Mouse (Mus musculus) cerebellum, adult 9-10 months (tissue): Measurements from ENCODE around the gene Abcb9.
"Not testable (repeated sequence)": the region's sequence is repeated elsewhere in the genome, so short reads cannot be mapped to it uniquely, and the experiment has no call there.

Source experiments
- DNase-seq: peaks from one replicate; pipeline ENCODE4 v3.0.0; 2022

Abcb9 gene

DNA sequence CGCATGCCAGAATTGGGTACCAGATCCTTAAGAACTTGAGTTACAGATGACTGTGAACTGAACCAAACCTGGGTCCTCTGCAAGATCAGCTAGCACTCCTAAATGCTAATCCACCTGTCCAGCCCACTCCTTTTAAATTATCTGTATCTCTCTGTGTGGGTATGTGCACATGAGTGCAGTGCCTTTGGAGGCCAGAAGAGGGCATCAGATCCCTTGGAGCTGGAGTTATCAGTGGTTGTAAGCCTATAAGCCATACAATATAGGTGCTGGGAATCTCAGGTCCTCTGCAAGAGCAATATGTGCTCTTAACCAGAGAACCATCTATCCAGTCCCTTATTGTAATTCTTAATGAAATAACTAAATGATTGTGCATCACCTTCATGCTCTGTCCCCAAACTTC is 39.4 kb downstream of the Abcb9 start:
- DNase-seq = no peak

DNA sequence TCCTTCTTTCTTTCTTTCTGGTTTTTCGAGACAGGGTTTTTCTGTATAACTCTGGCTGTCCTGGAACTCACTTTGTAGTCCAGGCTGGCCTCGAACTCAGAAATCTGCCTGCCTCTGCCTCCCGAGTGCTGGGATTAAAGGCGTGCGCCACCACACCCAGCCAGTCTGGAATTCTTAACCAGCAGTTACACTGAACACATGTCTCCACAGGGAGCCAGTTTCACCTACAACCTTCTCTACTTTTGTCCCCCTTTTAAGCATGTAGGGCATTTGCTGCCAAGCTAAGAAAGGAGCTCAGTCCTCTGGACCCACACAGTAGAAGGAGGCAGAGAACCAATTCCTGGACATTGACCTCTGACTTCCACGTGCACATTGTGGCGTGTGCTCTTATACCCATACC is 43.0 kb downstream of the Abcb9 start:
- not testable (repeated sequence) for DNase-seq

DNA sequence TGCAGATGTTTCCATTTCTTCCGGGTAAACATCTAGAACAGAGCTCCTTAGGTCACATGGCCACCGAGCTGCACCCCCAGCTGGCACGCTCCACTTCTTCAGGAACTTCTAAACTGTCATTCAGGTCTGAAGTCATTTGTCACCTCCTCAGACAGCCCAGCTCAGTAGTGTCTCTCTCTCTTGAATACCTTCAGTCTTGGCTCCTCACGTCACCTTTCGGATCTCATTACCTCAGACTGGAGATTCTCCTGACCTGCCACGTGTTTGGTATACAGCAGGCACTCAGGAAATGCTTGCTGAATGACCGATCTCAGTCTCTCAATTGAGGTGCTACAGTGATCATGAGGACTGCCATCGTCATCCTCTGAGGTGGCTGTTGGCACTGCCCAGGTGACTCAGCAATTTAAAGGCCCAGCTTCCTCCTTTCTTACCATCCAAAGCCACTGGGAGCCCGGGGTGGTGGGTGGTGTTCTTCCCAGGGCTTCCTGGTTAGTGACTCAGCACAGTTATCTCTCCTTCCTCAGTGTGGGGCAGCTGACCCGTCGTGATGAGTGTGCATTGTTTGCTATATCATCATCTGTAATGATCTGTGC is 43.6 kb downstream of the Abcb9 start:
- no peak for DNase-seq

- no peak for DNase-seq
These were observed 45.2 kb downstream of the Abcb9 start for GRCm38 (mm10) chr5:124050095-124051050.

- DNase-seq = no peak
These were observed 46.2 kb downstream of the Abcb9 start for GRCm38 (mm10) chr5:124049249-124050045.

- no peak for DNase-seq
These were observed 48.7 kb downstream of the Abcb9 start for GRCm38 (mm10) chr5:124046741-124047401.

DNA sequence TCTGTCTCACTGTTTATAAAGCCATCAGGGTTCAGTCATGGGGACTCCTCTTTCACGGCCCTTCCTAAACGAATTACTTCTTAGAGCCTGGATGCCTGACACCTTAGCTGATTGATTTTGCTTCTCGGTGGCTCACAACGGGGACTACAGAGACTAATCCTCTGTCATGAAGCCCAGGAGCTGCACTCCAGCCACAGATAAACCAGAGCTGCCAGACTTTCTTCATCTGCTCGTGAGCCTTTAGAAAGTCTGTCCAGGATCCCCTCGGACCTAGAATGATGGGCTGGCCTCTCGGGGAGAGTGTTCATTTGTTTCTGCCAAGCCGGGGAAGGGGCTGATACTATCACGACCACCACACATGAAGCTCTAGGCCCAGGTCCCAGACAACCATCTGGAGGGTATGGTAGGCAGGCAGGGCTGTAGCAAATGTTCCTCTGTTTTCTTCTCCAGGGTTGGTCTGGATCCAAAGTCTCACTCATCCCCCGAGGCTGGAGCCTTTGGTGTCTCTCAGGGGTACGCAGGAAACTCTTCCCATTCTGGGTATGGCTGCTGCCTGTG is 50.1 kb downstream of the Abcb9 start:
- DNase-seq = no peak

GRCm38 (mm10) chr5:124043999-124044398 is 51.6 kb downstream of the Abcb9 start:
- DNase-seq = no peak

DNA sequence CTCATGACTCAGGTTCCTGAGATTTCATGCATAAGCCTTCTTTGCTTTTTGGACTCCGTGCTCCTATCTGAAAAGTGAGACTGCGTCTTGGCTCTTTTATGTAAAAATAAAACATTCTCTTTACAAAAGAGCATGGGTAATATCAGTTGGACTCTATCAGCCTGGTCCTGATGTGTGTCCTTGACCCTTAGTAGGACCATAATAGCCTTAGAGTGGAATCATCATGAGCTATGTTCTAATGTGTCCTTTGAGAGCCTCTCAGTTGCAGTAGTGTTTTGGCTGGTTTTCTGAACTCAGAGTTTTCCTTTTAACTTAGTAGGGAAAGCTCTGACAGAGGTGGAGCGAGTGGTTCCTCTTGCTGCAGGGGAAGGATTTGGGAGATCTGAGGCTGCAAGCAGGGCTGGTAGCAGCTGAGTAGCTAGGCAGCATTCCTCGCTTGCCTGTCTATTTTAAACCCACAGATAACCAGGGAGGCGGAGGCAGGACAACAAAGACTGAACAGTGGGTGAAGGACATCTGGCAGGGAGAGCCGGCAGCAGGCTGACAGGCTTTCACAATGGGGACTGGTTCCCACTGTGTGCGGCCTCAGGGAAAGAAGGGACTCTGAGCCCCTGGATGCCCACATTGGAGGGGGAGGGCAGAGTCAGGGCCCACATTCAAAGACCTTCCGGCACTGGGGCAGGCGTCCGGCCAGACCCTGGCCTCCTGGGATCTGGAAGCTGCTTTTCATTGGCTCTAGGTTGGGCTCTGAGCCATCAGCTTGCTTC is 52.2 kb downstream of the Abcb9 start:
- no peak for DNase-seq

GRCm38 (mm10) chr5:124041097-124041496 is 54.5 kb downstream of the Abcb9 start:
- no peak for DNase-seq

GRCm38 (mm10) chr5:124039602-124040001 is 56.0 kb downstream of the Abcb9 start:
- DNase-seq = no peak

DNA sequence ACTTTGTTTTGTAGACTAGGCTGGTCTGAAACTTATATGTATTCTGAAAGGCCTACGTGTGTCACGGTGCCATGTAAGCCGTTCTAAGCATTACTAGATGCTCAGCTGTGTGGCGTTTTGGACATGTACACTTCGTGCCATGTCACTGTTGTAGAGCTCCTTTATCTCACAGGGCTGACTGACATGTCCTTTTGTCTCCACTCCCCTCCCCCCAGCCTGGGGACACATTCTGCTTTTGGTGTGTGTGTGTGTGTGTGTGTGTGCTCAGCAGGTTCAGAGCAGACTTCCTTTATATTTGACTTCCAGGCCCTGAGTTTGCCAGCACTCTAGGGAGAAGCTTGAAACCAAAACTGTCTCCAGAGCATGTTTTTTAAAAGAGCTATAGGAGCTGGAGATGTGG is 58.8 kb downstream of the Abcb9 start:
- no peak for DNase-seq

DNA sequence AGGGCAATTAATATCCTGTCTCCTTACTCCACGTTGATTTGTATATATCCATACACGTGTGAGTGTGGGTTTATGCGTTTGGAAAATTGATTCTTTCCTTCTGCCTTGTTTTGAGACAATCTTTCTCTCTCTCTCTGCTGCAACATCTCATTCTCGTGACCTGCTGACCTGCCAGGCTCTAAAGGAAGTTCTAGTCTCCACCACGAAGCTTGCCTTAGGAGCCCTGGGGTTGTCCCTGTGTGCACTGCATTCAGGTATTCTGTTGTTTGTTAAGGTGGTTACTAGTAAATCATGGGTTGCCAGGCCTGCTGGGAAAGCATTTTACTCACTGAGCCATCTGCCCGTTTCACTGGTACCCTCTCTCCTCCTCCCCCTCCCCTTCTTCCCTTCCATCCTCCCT is 59.3 kb downstream of the Abcb9 start:
- DNase-seq = no peak

- no peak for DNase-seq
These were observed 59.8 kb downstream of the Abcb9 start for GRCm38 (mm10) chr5:124035806-124036205.

GRCm38 (mm10) chr5:124035406-124035805 is 60.2 kb downstream of the Abcb9 start:
- no peak for DNase-seq

DNA sequence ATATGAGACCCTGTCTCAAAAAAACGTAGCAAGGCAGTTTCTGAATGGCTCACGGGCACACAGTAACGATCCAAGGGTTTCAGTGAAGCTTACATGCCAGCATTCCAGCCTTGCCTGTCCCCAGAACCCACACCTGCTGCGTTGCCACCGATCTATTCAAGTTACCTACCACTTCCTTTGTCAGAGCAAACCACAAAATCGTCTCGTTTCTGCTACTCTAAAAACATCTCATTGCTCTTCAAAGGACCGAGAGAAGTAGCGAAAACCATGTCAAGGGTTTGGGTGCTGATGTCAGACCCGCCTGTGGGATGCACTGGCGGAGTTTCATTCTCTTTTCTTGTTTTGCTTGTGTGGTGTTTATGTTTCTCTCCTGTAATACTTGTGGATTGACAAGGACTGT is 61.1 kb downstream of the Abcb9 start:
- DNase-seq = no peak

- DNase-seq = peak; percentile 91
These were observed 63.5 kb downstream of the Abcb9 start, which contains the start of gene Vps37b for GRCm38 (mm10) chr5:124032001-124032508. TSS of gene Vps37b (minus strand) at chr5:124032270.

GRCm38 (mm10) chr5:124031068-124031955 is 64.3 kb downstream of the Abcb9 start:
- DNase-seq = peak; percentile 42

DNA sequence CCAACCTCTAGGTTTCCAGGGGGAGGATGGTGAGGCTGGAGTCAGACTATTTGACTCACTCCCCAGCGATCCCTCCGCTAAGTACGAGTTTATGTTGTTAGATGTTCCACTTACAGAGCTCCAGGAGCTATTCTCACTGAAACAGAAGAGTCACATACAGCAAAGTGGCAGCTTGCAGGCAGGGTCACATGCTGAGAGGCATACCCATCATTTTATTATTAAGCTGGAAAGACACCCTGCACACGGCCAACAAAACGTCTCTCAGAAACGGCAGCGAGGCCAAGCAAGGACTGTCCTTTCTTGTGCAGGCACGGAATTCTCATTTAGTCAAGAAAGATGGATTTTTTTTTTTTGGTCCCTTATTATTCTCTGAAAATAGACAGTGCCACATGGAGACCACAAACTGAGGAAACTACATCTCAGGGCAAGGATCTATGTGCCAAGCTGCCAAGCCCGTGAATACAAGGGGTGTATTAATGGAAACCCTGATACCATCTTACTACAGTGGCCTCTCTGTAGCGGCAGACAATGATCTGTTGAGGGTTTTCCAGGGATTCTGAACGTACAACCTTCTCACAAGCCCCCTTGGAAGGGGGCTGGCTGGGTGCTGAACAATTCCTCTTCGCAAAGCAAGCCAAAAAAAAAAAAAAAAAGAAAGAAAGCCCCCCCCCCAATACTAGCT is 65.1 kb downstream of the Abcb9 start:
- peak; percentile 56 for DNase-seq
